ENCODE assay signal across 23 mouse cellular contexts in the genomic region with DNA sequence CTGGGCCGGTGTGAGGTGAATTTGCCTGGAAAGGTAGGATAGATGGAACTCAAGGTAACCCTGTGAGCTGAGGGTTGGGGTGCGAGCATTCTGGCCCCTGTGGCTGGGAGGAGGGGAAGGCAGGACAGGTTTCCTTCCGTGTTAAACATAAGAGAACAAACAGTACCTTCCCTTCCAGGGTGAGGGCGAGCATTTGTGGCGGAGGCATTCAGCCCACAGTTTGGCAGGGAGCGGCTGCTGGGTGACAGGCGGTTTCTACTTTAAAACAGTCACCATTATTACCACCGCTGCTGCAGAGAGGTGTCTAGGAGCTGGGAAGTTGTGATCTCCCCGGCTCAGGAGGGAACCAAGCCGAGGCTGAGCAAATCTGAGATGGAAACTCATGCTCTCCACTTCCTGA. TPM values are rescaled to one million over a fixed set of nuclear protein-coding genes. Genes with fewer than 3 reads are reported as not detected.
DNase-seq lines count a peak whose midpoint lies in the region; ATAC-seq lines count a peak whose summit lies in the region.
"Had no signal": no experiment of that assay in that cellular context is flagged by ENCODE, and none has a peak within 500 bp of the region (broad histone marks: within the 10 kb centered on the region; RNA-seq: fewer than 3 reads in every experiment).

No protein-coding gene starts in this region.

- peak overlapping the region; percentile 1; the same call in 1 of the 2 replicates for H3K9ac ChIP-seq in heart, embryonic 12.5 days
- H3K9ac ChIP-seq: limb, embryonic 13.5 days; liver, embryonic 13.5 days; lung, embryonic 14.5 days had no signal

- peak overlapping the region; percentile 18; the same call in 1 of the 2 replicates for H3K27ac ChIP-seq in heart, embryonic 12.5 days (ENCODE audit: poor library complexity, severe bottlenecking)
- H3K27ac ChIP-seq: kidney, postnatal 0 days; limb, embryonic 13.5 days; liver, embryonic 13.5 days; midbrain, embryonic 10.5 days had no signal

- H3K4me2 ChIP-seq in heart, embryonic 12.5 days, result no peak overlapping the region
- H3K4me2 ChIP-seq: limb, embryonic 13.5 days; liver, embryonic 13.5 days; lung, embryonic 14.5 days had no signal

- no peaks in the 10 kb centered on the region for H3K27me3 ChIP-seq in heart, embryonic 12.5 days (replicated peaks)
- peaks cover 13% of the 10 kb centered on the region for H3K27me3 ChIP-seq in megakaryocyte, embryonic 14.5 days (replicated peaks)
- H3K27me3 ChIP-seq: Patski had no signal

- DNase-seq in frontal cortex, postnatal 25 days (ENCODE audit: low spot score in 2 of 2), result no peak
- no peak for DNase-seq in heart, postnatal 4 days
- DNase-seq in ovary, adult 18-20 months (ENCODE audit: low spot score), result no peak
- DNase-seq: adrenal gland, postnatal 14 days; cerebellum, adult 11-12 months; cerebellum, postnatal 14 days; embryo, embryonic 11 days; gastrocnemius, postnatal 36 days; kidney, adult 18-20 months; liver, embryonic 13.5 days; lung, embryonic 14.5 days; lung, postnatal 36 days; thymus, postnatal 25 days had no signal

- H3K9me3 ChIP-seq in heart, embryonic 12.5 days (replicated peaks), result no peaks in the 10 kb centered on the region
- H3K9me3 ChIP-seq in megakaryocyte, embryonic 14.5 days, result no peaks in the 10 kb centered on the region
- H3K9me3 ChIP-seq: limb, embryonic 13.5 days; liver, embryonic 13.5 days; midbrain, embryonic 10.5 days had no signal

- WGBS in heart, embryonic 12.5 days, result 48% methylated on average over 10 of the region's 10 CpGs

- ATAC-seq in frontal cortex, adult (ENCODE audit: low TSS enrichment), result peak; percentile 32; the same call in 1 of the 2 replicates
- ATAC-seq in heart, embryonic 12.5 days (ENCODE audit: insufficient number of reproducible peaks, low FRiP score), result no peak
- no peak for ATAC-seq in megakaryocyte, adult 5-6 weeks (ENCODE audit: poor library complexity, severe bottlenecking)
- ATAC-seq: CD4-positive, CD25-positive, alpha-beta regulatory T cell, adult 4 months; Patski had no signal

- H3K36me3 ChIP-seq in heart, embryonic 12.5 days, result no peaks in the 10 kb centered on the region
- peaks cover 28% of the 10 kb centered on the region for H3K36me3 ChIP-seq in megakaryocyte, embryonic 14.5 days (replicated peaks; ENCODE audit: low read length)
- H3K36me3 ChIP-seq: limb, embryonic 13.5 days; liver, embryonic 13.5 days; midbrain, embryonic 10.5 days had no signal

- no peak overlapping the region for H3K4me3 ChIP-seq in heart, embryonic 12.5 days
- H3K4me3 ChIP-seq in megakaryocyte, embryonic 14.5 days (replicated peaks), result peak overlapping the region; percentile 30
- H3K4me3 ChIP-seq: limb, embryonic 13.5 days; liver, embryonic 13.5 days; midbrain, embryonic 10.5 days had no signal

- H3K4me1 ChIP-seq in heart, embryonic 12.5 days (replicated peaks), result peaks cover 55% of the 10 kb centered on the region
- H3K4me1 ChIP-seq in megakaryocyte, embryonic 14.5 days, result peaks cover 80% of the 10 kb centered on the region

RNA-seq across cellular contexts. Expression of a gene that starts 7.5 kb away (rescaled TPM):
- 59.2 and 66.0 TPM in 2 replicates for polyA plus RNA-seq in heart, embryonic 12.5 days (2016; fragmentation: Nextera tagmentation; extraction: Ambion mirVana)
- total RNA-seq in heart, postnatal 4 days (2021), result 10 to 100 TPM; 42.4 to 43.5 TPM
- polyA plus RNA-seq in megakaryocyte, embryonic 14.5 days (2012; ENCODE audit: insufficient read depth, low replicate concordance), result 36.5 and 52.2 TPM in 2 replicates
- 18.9 and 26.4 TPM in 2 replicates for total RNA-seq in megakaryocyte, adult 5-6 weeks (2015)
- 17.5 and 21.4 TPM in 2 replicates for total RNA-seq in megakaryocyte, adult 5-6 weeks (2017)

RNA-seq across cellular contexts. Expression of a gene that starts 22.2 kb away (rescaled TPM):
- 17.6 and 18.4 TPM in 2 replicates for polyA plus RNA-seq in heart, embryonic 12.5 days (2016; fragmentation: Nextera tagmentation; extraction: Ambion mirVana)
- total RNA-seq in heart, postnatal 4 days (2021), result 1 to 10 TPM; 9.0 to 9.5 TPM
- 13.3 and 50.4 TPM in 2 replicates for polyA plus RNA-seq in megakaryocyte, embryonic 14.5 days (2012; ENCODE audit: insufficient read depth, low replicate concordance)
- total RNA-seq in megakaryocyte, adult 5-6 weeks (2015), result 3.4 TPM in 2 replicates
- total RNA-seq in megakaryocyte, adult 5-6 weeks (2017), result 9.0 and 11.5 TPM in 2 replicates

RNA-seq across cellular contexts. Expression of a gene that starts 22.4 kb away (rescaled TPM):
- 17.5 and 19.4 TPM in 2 replicates for polyA plus RNA-seq in heart, embryonic 12.5 days (2016; fragmentation: Nextera tagmentation; extraction: Ambion mirVana)
- total RNA-seq in heart, postnatal 4 days (2021), result 10 to 100 TPM; 39.0 to 47.2 TPM
- 21.5 and 54.3 TPM in 2 replicates for polyA plus RNA-seq in megakaryocyte, embryonic 14.5 days (2012; ENCODE audit: insufficient read depth, low replicate concordance)
- 4.1 and 4.2 TPM in 2 replicates for total RNA-seq in megakaryocyte, adult 5-6 weeks (2015)
- total RNA-seq in megakaryocyte, adult 5-6 weeks (2017), result 0.45 TPM in 1 of 2 replicates, not detected in the other
- polyA plus RNA-seq: CD4-positive, CD25-positive, alpha-beta regulatory T cell, adult 4 months had no signal

RNA-seq across cellular contexts. Expression of a gene that starts 27.3 kb away (rescaled TPM):
- 0.37 and 0.55 TPM in 2 replicates for polyA plus RNA-seq in heart, embryonic 12.5 days (2016; fragmentation: Nextera tagmentation; extraction: Ambion mirVana)
- total RNA-seq in heart, postnatal 4 days (2021), result under 1 TPM; 0.52 to 0.86 TPM
- polyA plus RNA-seq in megakaryocyte, embryonic 14.5 days (2012; ENCODE audit: insufficient read depth, low replicate concordance), result 12.9 and 33.1 TPM in 2 replicates
- 24.0 and 25.4 TPM in 2 replicates for total RNA-seq in megakaryocyte, adult 5-6 weeks (2015)
- 26.9 and 30.4 TPM in 2 replicates for total RNA-seq in megakaryocyte, adult 5-6 weeks (2017)
- polyA plus RNA-seq: hindbrain, embryonic 11.5 days; liver, embryonic 13.5 days; lung, embryonic 14.5 days had no signal

RNA-seq across cellular contexts. Expression of a gene that starts 44.7 kb away (rescaled TPM):
- polyA plus RNA-seq in heart, embryonic 12.5 days (2016; fragmentation: Nextera tagmentation; extraction: Ambion mirVana), result 15.9 and 17.5 TPM in 2 replicates
- total RNA-seq in heart, postnatal 4 days (2021), result 10 to 100 TPM; 13.8 to 18.6 TPM
- polyA plus RNA-seq in megakaryocyte, embryonic 14.5 days (2012; ENCODE audit: insufficient read depth, low replicate concordance), result 24.2 and 30.8 TPM in 2 replicates
- 4.9 and 5.7 TPM in 2 replicates for total RNA-seq in megakaryocyte, adult 5-6 weeks (2015)
- total RNA-seq in megakaryocyte, adult 5-6 weeks (2017), result 12.6 and 19.2 TPM in 2 replicates

Comparison
In these comparisons a context has a peak if more than half of its experiments do, and no peak if none do; other contexts are left out.
1. RNA of a gene that starts 22.4 kb away (total RNA-seq): 39.0 to 47.2 TPM in heart, postnatal 4 days; 0.45 to 4.2 TPM in megakaryocyte, adult 5-6 weeks; every median in the first group is over 4 times any median in the second.